Comparison of ENCODE assay signal across 9 mouse cellular contexts in the genomic region with DNA sequence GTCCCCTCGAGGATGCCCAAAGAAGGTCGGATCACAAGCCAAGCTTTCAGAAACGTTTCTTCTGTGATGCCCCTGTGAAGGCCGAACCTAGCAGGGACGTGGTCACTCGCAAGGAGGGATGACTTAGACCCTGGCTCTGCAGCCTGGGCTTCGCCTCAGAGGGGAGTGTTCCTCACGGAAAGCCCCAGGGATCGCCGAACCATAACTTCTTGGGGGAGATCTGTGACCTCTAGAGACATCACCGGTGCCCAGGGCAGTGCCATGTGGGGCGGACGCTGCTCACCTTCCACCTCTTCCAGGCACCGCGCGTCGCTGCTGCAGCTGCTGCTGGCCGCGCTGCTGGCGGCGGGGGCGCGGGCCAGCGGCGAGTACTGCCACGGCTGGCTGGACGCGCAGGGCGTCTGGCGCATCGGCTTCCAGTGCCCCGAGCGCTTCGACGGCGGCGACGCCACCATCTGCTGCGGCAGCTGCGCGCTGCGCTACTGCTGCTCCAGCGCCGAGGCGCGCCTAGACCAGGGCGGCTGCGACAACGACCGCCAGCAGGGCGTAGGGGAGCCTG. TPM values are rescaled to one million over a fixed set of nuclear protein-coding genes. Genes with fewer than 3 reads are reported as not detected.
DNase-seq lines count a peak whose midpoint lies in the region; ATAC-seq and TF ChIP-seq lines count a peak whose summit lies in the region.
"Had no signal": no experiment of that assay in that cellular context is flagged by ENCODE, and none has a peak within 500 bp of the region (broad histone marks: within the 10 kb centered on the region; RNA-seq: fewer than 3 reads in every experiment).

No protein-coding gene starts in this region.

- peak; percentile 7 for DNase-seq in kidney, adult 2 months
- no peak for DNase-seq in kidney, adult 9 months
- peak; percentile 67 for DNase-seq in adrenal gland, postnatal 14 days
- DNase-seq in liver, postnatal 0 days: peak; percentile 44
- peak; percentile 56 for DNase-seq in skeletal muscle tissue, adult 2 months (ENCODE audit: low read depth, low spot score)
- DNase-seq in layer of hippocampus, adult 11-12 months (ENCODE audit: low spot score): no peak

- no peaks in the 10 kb centered on the region for H3K36me3 ChIP-seq in kidney, adult 2 months (ENCODE audit: control insufficient read depth, insufficient read depth, low read length)
- H3K36me3 ChIP-seq in forebrain, embryonic 12.5 days (replicated peaks): peaks cover 14% of the 10 kb centered on the region
- H3K36me3 ChIP-seq in hindbrain, embryonic 16.5 days (ENCODE audit: control insufficient read depth, insufficient read depth, low read length): peaks cover 4% of the 10 kb centered on the region
- H3K36me3 ChIP-seq in liver, postnatal 0 days (replicated peaks; ENCODE audit: insufficient read depth, low read length): no peaks in the 10 kb centered on the region

- TF ChIP-seq CTCF in kidney, adult 2 months (conservative IDR thresholded peaks at IDR 0.05; ENCODE audit: insufficient read depth, insufficient read length, low read depth, low read length): no peak
- TF ChIP-seq CTCF in liver, postnatal 0 days (IDR thresholded peaks at IDR 0.05; ENCODE audit: low read depth): no peak

- WGBS in kidney, adult 2 months: under 1% methylated on average over 51 of the region's 51 CpGs
- under 1% methylated on average over 47 of the region's 51 CpGs for WGBS in forebrain, embryonic 12.5 days
- WGBS in hindbrain, embryonic 16.5 days: under 1% methylated on average over 48 of the region's 51 CpGs
- under 1% methylated on average over 45 of the region's 51 CpGs for WGBS in liver, postnatal 0 days (ENCODE audit: insufficient replicate concordance)

- peak overlapping the region; percentile 63 for H3K4me2 ChIP-seq in forebrain, embryonic 12.5 days
- peak overlapping the region; percentile 85 for H3K4me2 ChIP-seq in hindbrain, embryonic 16.5 days (ENCODE audit: low read length)
- H3K4me2 ChIP-seq in liver, postnatal 0 days (ENCODE audit: low read depth, low read length): peak overlapping the region; percentile 95

- H3K4me3 ChIP-seq in kidney, adult 2 months (ENCODE audit: insufficient read depth, low read depth, low read length): peak overlapping the region; percentile 54
- H3K4me3 ChIP-seq in forebrain, embryonic 12.5 days (replicated peaks): peak overlapping the region; percentile 82
- H3K4me3 ChIP-seq in hindbrain, embryonic 16.5 days (ENCODE audit: low read length): peak overlapping the region; percentile 68
- H3K4me3 ChIP-seq in liver, postnatal 0 days (ENCODE audit: low read depth, low read length): peak overlapping the region; percentile 53

- TF ChIP-seq POLR2A in kidney, adult 2 months (IDR thresholded peaks at IDR 0.05; ENCODE audit: low read depth, low read length): no peak

- H3K4me1 ChIP-seq in kidney, adult 2 months (ENCODE audit: control insufficient read depth, insufficient read depth, low read length): no peaks in the 10 kb centered on the region
- H3K4me1 ChIP-seq in forebrain, embryonic 12.5 days: peaks cover 27% of the 10 kb centered on the region
- H3K4me1 ChIP-seq in hindbrain, embryonic 16.5 days (ENCODE audit: control insufficient read depth, insufficient read depth, low read depth, low read length): peaks cover 21% of the 10 kb centered on the region
- peaks cover 12% of the 10 kb centered on the region for H3K4me1 ChIP-seq in liver, postnatal 0 days (ENCODE audit: insufficient read depth)

- ATAC-seq in forebrain, embryonic 12.5 days (ENCODE audit: low FRiP score): peak; percentile 71
- ATAC-seq in hindbrain, embryonic 16.5 days: peak; percentile 45
- ATAC-seq in liver, postnatal 0 days: no peak

- no peak for TF ChIP-seq EP300 in liver, postnatal 0 days (IDR thresholded peaks at IDR 0.05; ENCODE audit: low read depth)

- H3K9me3 ChIP-seq in forebrain, embryonic 12.5 days: no peaks in the 10 kb centered on the region
- no peaks in the 10 kb centered on the region for H3K9me3 ChIP-seq in hindbrain, embryonic 16.5 days (ENCODE audit: control insufficient read depth, low read length)
- no peaks in the 10 kb centered on the region for H3K9me3 ChIP-seq in liver, postnatal 0 days (ENCODE audit: low read length)

- no peak overlapping the region for H3K27ac ChIP-seq in kidney, adult 2 months (ENCODE audit: insufficient read depth, low read depth, low read length)
- peak overlapping the region; percentile 93 for H3K27ac ChIP-seq in forebrain, embryonic 12.5 days
- peak overlapping the region; percentile 70 for H3K27ac ChIP-seq in hindbrain, embryonic 16.5 days (ENCODE audit: low read depth, low read length)
- H3K27ac ChIP-seq in liver, postnatal 0 days (ENCODE audit: low read depth): no peak overlapping the region

- H3K27me3 ChIP-seq in kidney, adult 2 months (replicated peaks; ENCODE audit: control insufficient read depth, insufficient read depth, low read length): no peaks in the 10 kb centered on the region
- peaks cover 39% of the 10 kb centered on the region for H3K27me3 ChIP-seq in forebrain, embryonic 12.5 days
- H3K27me3 ChIP-seq in hindbrain, embryonic 16.5 days (replicated peaks; ENCODE audit: control insufficient read depth, insufficient read depth, low read length): peaks cover 10% of the 10 kb centered on the region
- H3K27me3 ChIP-seq in liver, postnatal 0 days (ENCODE audit: insufficient read depth, low read length): peaks cover 32% of the 10 kb centered on the region

- H3K9ac ChIP-seq in forebrain, embryonic 12.5 days: peak overlapping the region; percentile 83
- H3K9ac ChIP-seq in hindbrain, embryonic 16.5 days (ENCODE audit: low read depth, low read length): peak overlapping the region; percentile 72
- H3K9ac ChIP-seq in liver, postnatal 0 days (replicated peaks): no peak overlapping the region; the same call in 1 of the 2 replicates

RNA-seq across cellular contexts. Expression of a gene that starts 0.8 kb away (rescaled TPM):
- 3.2 and 3.5 TPM in 2 replicates for polyA plus RNA-seq in kidney, adult 2 months (2012; rRNA removed)
- 2.4 and 2.8 TPM in 2 replicates for total RNA-seq in adrenal gland, postnatal 14 days (2021)
- polyA plus RNA-seq in forebrain, embryonic 12.5 days (2016; fragmentation: Nextera tagmentation; extraction: Ambion mirVana): 51.5 and 60.9 TPM in 2 replicates
- 3.0 and 4.9 TPM in 2 replicates for polyA plus RNA-seq in hindbrain, embryonic 16.5 days (2015; fragmentation: Nextera tagmentation; extraction: Ambion mirVana)
- polyA plus RNA-seq in liver, postnatal 0 days (2015; fragmentation: Nextera tagmentation; extraction: Ambion mirVana): 0.26 and 0.50 TPM in 2 replicates
- total RNA-seq: MEL had no signal

RNA-seq across cellular contexts. Expression of a gene that starts 28.1 kb away (rescaled TPM):
- polyA plus RNA-seq in kidney, adult 2 months (2012; rRNA removed): 6.1 and 10.8 TPM in 2 replicates
- total RNA-seq in adrenal gland, postnatal 14 days (2021): 56.4 and 70.4 TPM in 2 replicates
- polyA plus RNA-seq in forebrain, embryonic 12.5 days (2016; fragmentation: Nextera tagmentation; extraction: Ambion mirVana): 28.1 and 32.4 TPM in 2 replicates
- 26.3 and 32.3 TPM in 2 replicates for polyA plus RNA-seq in hindbrain, embryonic 16.5 days (2015; fragmentation: Nextera tagmentation; extraction: Ambion mirVana)
- 17.7 and 19.4 TPM in 2 replicates for polyA plus RNA-seq in liver, postnatal 0 days (2015; fragmentation: Nextera tagmentation; extraction: Ambion mirVana)

Comparison
In these comparisons a context has a peak if more than half of its experiments do, and no peak if none do; other contexts are left out.
1. DNase-seq: peak in kidney, adult 2 months (single experiment), adrenal gland, postnatal 14 days (single experiment), liver, postnatal 0 days (single experiment) and skeletal muscle tissue, adult 2 months (single experiment); none in kidney, adult 9 months (single experiment) and layer of hippocampus, adult 11-12 months (single experiment).
2. H3K27ac ChIP-seq: peak in forebrain, embryonic 12.5 days (single experiment) and hindbrain, embryonic 16.5 days (single experiment); none in kidney, adult 2 months (single experiment) and liver, postnatal 0 days (single experiment).
3. Peak in every context shown above with its lines, with median percentiles within 50 percentile points of each other: H3K4me3 ChIP-seq and H3K4me2 ChIP-seq.